Mouse (Mus musculus) gastrocnemius, postnatal 36 days (tissue): Measurements from ENCODE around the gene Serpinb1b. TPM values are rescaled to one million over a fixed set of nuclear protein-coding genes. Genes with fewer than 3 reads are reported as not detected.
"Not testable (repeated sequence)": the region's sequence is repeated elsewhere in the genome, so short reads cannot be mapped to it uniquely, and the experiment has no call there.

Experiments used
- DNase-seq, 2 experiments: peaks; one replicate each; pipeline ENCODE4 v3.0.0; 2022
- intact Hi-C: fragments of 180-260 bp; cut with DNase I; formaldehyde crosslinking; loops from one replicate; pipeline ENCODE4 v1.15.1; 2025
- long read RNA-seq, 2 experiments: library from polyadenylated mRNA; stranded (forward); transcript quantifications; one replicate each; pipeline ENCODE4 v2.0.0; 2021
- total RNA-seq, 2 experiments: library from RNA; stranded (reverse); gene quantifications; 2 replicates each; pipeline ENCODE4 v1.2.3; 2021

Gene Serpinb1b
- not detected for total RNA-seq
- long read RNA-seq, experiment 1, result 0 reads
- long read RNA-seq, experiment 2, result 0 reads

DNA sequence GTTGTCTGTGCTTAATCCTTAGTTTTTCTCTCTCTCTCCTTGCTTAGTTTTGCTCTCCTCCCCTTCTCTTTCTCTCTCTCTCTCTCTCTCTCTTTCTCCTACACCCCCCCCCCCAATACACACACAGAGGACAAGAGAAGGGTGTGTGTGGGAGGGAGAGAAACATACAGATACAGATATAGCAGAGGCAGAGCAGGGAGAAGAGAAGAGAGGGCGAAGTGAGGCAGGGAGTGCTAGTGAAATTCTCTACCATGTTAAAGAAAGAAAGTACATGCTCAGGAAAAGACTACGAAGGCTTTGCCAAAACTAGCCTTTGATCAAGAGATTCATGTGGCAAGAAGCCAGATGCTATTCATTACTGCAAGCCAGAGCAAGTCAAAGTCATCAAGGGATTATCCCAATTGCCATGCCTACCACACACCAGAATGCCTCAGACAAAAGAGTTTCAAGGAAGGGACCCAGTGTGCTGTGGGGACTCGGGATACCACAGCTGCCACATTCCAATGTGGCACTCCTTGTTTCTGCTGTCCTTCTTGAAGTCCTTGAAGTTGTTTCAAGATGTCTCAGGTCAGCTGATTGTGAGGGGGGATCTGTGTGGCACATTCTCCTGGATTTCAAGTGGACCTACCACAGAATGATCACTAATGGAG, at the start of gene Serpinb1b:
Gene Serpinb1b (plus strand): TSS at position 520 of the 650 bp plus-strand sequence.
- intact Hi-C loops, result loop anchor here (5.0 kb wide), 1 partner anchor 111 kb away; the partner anchor contains the start of gene Serpinb6b
- no peak for DNase-seq

DNA sequence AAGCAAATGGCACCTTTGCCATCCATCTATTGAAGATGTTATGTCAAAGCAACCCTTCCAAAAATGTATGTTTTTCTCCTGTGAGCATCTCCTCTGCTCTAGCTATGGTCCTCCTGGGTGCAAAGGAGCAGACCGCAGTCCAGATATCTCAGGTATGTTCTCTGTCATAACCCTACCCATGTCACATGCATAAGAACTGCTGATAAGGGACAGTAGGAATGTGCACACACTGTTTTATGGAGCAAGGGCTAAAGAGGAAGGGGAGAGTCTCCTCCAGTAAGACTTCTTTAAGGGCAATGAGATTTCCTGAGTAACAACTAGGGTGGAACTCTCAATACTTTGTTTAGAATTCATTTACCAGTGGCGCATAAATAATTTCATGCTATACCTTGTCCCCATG, 48.9 kb upstream of the Serpinb1b start:
- intact Hi-C loops, DNase-seq: not testable (repeated sequence)

DNA sequence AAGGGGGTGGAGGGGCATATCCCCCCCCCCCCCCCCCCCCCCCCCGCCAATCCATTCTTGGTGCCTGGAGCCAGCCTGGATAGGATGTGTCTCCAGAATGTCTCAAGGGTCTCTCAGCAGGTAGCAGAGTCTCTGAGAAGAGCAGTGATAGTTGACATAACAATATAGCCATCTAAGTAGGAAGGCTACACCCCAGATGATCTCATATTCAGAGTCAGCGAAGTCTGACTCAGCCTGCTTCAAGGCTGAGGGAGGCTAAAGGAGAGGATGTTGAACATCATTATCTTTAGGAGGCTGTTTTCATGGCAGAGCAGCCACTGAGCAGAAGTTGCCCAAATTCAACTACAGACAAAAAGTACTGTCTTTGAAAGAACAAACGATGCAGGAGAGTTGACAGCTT, 48.1 kb upstream of the Serpinb1b start:
- DNase-seq, result no peak
- intact Hi-C loops, result no loop called here

DNA sequence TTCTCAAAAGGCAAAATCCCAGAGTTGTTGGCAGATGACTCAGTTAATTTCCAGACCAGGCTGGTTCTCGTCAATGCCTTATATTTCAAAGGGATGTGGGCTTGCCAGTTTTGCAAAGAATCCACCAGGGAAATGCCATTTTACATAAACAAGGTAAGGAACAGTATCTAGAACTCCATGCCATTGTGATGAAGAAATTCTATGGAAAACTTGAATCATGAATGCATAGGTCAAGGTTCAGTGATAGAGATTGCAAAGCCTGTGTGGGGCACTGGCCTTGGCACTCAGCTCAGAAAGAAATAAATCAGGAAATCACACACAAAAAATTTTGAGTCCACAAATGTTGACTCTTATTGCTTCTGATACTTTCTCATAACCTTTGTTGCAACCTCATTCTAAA, 42.9 kb upstream of the Serpinb1b start:
- DNase-seq, result no peak

DNA sequence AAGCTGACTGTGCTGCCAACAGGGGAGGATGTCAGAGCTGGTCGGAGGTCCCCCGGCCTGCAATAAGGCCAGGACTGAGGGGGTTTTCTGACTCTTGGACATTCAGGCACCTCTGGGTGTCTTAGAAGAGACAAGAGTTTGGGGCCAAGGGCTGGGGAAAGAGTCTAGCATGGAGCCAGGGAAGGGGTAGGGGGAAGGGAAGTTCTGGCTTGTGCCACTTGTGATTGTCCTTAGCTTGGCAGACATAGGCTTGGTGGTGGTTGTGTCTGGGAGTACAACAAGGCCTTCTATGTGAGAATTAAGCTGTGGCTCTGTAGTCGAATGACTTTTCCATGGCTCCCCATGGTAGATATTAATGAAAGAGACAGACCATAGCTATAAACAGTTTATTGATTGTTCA, 34.8 kb upstream of the Serpinb1b start:
- intact Hi-C loops, result no loop called here
- no peak for DNase-seq

More for the DNA sequence above, 42.9 kb upstream of the Serpinb1b start:
- intact Hi-C loops, result no loop called here

DNA sequence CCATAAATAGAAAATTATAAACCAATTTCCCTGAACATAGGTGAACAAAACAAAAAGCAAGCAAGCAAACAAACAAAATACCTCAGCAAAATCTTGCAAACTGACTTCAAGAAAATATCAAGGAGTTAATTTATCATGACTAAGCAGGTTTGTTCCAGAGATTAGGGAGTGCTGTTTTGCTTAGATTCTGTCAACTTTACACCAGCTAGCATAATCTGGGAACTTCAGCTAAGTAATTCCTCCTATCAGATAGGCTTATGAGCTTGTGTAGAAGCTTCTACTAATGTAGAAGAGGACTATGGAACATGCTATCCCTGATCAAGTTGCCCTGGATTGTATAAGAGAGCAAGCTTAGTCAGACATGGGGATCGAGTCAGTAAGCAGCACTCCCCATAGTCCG, 31.1 kb upstream of the Serpinb1b start:
- no peak for DNase-seq
- intact Hi-C loops, result no loop called here

DNA sequence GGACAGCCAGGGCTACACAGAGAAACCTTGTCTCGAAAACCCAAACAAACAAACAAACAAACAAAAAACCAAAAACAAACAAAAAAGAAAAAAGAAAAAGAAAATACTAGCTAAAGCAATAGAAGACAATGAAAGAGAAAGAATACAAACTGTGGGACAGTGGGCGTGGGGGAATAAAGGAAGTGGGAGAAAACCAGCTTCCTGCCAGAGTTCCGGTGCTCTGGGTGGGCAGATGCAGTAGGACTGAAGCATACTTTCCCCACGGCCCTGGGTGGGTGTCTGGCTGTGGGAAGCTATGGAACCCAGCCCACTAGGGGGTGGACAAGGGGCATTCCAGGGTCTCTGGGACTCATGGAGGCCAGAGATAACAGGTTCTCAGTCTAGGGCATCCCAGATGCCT, 30.2 kb upstream of the Serpinb1b start:
- no peak for DNase-seq
- intact Hi-C loops, result no loop called here

DNA sequence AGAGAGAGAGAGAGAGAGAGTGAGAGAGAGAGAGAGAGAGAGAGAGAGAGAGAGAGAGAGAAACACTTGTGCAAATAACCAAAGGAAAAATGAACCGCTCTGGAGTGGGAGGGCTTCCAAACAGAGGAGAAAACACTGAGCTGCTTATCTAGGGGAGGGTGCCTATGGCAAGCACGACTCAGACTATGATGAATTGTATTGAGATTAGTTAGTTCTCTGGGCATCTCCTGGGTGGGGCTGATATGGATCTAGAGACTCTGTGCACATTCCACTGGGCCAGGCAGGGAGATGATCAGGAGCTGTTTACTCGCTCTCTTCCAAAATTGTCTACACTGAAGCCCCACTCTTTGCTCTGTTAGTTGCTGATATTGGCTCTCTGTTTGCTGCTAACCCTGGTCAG, 26.7 kb upstream of the Serpinb1b start:
- intact Hi-C loops, result no loop called here
- no peak for DNase-seq

DNA sequence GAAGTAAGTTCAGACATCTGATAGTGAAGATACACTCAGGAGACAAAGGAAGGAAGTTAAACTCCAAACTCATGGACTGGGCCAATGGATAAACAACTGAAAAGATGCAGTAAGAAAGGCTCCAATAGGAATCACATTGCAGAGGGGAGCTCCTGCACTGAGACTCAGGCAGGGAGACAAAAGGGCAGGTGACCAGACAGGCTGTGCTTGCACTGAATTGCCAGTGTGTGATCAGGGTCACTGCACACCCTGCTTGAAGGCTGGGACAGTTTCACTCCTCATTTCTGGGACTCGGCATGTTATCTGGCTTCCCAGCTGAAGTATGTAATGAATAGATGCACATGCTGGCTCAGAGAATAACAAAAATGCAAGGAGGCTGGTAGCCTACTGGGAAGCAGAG, 15.3 kb upstream of the Serpinb1b start:
- DNase-seq, result no peak
- intact Hi-C loops, result no loop called here

DNA sequence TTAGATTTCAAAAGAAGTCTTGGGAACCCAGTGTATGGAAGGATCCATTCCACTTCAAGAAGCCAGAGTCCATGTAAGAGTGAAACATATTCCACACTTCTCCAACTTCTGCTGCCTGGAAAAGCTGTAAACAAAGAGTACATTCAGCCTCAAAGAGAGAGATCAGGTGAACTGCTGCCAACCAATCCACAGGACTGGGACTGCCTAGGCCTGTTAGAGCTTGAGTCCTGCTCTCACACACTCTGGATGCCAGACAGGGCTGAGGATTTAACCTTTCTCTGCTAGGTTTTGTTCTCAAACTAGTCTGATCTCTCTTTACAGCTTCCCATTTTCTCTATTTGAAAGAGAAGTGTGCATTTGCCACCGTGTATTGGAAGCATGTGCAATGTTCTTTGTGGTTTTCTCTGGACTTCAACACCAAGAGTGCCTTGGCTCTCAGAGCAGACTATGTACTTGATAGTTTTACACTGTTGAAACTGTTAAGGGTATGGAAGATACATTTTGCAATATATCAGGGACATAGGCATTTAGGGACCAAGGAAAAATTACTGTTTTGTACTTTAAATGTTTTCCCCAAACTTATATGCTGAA, 10.9 kb upstream of the Serpinb1b start:
- intact Hi-C loops, result no loop called here
- no peak for DNase-seq

DNA sequence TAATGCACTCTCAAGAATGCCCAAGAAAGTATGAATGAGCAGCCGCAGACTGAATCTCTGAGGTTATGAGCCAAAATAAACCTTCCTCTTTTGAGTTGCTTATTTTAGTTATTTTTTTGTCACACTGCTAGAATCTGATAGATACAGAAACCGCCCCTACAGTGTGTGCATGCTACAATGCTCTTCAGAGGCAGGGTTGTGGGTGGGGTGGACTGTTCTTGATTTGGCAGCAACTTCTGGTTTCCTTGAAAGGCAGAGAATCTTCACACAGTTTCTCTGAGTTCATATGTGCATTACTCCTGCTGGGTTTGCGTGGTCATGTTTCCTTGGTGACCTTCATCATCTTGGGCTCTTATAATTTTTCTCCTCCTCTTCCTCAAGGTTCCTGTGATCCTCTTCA, 10.2 kb upstream of the Serpinb1b start:
- no peak for DNase-seq
- intact Hi-C loops, result no loop called here

DNA sequence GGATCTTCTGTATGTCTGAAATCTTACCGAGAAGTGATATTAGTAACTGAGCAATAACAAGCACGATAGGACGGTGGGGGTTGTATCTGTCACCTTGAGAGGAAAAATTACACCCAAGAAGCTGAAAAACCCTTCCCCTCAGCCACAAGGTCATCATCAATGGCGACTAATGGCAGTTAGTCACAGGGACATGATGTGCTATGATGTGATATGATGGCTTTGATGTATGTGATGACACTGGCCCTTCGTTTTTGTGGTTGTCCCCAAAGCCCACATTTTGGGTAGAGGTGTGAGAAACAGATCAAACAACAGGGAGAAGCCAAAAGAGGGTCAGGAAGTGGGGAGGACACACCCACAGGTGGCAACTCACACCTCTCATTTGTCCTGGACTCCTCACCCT, 6.6 kb upstream of the Serpinb1b start:
- no peak for DNase-seq
- intact Hi-C loops, result loop anchor here (5.0 kb wide), 1 partner anchor 64 kb away; no protein-coding TSS in a partner anchor

DNA sequence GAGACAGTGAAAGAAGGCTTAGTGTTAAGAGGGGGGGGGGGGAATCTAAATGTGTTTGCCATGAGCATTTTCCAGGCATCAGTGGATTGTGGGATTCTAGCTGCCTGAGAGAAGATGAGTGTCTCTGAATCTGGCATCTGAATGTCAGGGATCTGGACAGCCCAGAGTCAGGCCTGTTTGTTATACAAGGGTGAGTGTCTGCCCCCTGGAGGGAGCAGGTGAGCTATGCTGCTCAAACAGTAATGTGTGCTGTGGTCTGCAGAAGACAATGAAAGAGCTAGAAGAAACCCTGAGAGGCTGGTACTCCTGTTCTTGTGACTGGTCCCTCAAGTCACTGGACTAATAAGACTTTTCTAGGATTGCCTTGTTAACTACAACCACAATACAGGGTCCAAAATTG, 4.3 kb upstream of the Serpinb1b start:
- intact Hi-C loops, result loop anchor here (5.0 kb wide), 1 partner anchor 67 kb away; no protein-coding TSS in a partner anchor
- no peak for DNase-seq

DNA sequence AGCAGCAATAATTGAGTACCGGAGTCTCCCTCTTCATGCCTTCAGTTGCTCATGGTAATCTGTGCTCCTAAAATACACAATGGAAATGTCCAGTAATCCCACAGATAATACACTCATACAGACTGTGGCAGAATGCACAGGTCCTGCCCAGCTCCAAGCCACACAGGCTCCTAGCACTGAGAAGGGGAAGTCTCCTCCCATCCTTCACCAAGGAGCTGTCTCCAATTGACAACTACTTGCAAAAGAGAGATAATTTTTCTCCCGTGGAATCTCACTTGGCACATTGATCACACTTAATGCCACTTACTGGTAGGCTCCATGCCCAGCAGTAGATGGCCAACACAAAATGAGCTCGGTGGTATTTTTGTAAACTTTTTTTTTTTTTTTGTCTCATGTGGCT, 2.1 kb upstream of the Serpinb1b start:
- intact Hi-C loops, result loop anchor here (5.0 kb wide), 1 partner anchor 109 kb away; the partner anchor contains the start of gene Serpinb6b

DNA sequence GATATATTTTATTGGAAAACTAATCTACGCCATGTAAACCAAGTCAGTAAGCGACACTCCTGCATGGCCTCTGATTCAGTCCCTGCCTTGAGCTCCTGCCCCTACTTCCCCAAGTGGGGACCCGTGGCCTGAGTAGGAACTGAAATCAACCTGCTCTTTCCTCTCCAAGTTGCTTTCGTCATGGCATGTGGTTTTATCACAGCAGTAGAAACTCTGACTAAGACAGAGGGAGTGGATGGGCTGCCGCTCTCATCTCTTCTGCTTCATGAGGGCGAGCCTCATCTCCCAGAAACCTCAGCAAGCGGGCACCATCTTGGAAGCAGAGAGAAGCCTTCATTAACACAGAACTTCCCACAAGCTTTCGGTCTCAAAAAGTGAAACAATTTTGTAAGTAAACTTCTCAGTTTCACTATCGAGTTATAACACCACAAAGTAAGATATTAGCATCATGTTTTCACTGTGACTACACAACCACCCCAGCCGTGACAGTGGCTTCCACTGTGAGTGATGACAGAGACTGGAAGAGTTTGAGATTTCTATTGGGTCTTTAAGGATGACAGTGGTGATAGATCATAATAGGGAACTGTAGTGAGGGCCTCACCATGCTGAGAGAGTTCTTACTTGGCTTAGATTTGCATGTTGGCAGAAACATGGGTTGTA, 1.2 kb upstream of the Serpinb1b start:
- no peak for DNase-seq

More for the DNA sequence above, 2.1 kb upstream of the Serpinb1b start:
- no peak for DNase-seq

DNA sequence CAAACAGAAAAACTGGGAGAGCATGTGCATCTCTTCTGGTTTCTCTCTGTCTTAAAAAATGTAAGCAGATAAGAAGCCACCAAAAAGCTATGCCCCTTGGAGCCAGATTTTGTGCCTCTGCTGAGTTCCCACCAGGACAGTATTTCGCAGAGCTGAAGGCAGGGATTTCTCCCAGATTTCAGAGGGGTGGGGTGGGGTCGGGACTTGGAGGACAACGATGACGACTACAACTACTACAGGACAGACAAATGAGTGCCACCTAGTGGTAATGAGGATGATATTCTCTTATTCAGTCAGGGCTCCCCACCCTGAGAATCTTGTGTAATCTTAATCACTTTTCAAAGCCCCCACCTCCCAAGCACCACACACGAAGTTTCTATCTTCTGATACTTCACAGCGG, 1.0 kb downstream of the Serpinb1b start:
- DNase-seq, result no peak
- intact Hi-C loops, result loop anchor here (1.0 to 5.0 kb wide), 2 partner anchors 112 to 176 kb away; partner anchors contain the start of gene Serpinb6b

More for the DNA sequence above, 1.2 kb upstream of the Serpinb1b start:
- intact Hi-C loops, result loop anchor here (5.0 kb wide), 1 partner anchor 110 kb away; the partner anchor contains the start of gene Serpinb6b

DNA sequence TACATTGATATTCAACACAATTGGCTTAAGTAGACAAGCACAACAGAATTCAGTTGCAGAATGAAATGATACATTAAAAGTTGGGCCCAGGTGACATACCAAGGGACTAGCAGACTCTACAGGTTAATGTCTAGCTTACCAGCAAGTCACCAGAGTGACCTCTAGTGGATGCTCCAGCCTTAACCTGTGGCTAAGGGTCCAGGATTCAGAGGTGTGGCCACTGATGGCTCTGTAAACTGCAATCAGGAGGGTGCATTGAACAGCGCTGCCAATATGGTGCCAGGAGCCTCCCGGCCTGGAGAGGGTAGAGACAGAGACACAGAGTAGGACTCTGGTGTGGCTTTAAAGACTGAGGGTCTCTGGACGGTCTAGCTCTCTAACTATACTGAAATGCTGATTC, 2.0 kb downstream of the Serpinb1b start:
- intact Hi-C loops, result no loop called here
- no peak for DNase-seq

DNA sequence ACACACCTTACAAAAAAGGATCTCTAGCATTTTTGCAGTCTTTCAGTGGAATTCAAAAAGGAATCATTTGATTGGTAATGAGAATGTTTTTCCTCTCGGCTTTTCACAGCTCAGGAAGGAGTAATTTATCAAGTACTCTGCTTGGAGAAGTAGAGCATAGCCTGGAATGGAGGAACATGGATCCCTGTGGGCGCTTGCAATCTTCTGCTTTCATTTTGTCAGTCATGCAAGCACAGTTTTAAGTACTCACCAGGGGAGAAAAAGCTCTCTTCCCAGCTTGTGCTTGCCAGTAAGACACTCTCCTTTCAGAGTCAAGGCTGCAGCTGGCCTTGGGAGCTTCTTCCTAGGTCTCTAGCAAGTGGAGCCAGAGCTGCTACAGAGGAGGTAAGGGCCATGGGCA, 5.5 kb downstream of the Serpinb1b start:
- DNase-seq, result no peak
- intact Hi-C loops, result no loop called here

DNA sequence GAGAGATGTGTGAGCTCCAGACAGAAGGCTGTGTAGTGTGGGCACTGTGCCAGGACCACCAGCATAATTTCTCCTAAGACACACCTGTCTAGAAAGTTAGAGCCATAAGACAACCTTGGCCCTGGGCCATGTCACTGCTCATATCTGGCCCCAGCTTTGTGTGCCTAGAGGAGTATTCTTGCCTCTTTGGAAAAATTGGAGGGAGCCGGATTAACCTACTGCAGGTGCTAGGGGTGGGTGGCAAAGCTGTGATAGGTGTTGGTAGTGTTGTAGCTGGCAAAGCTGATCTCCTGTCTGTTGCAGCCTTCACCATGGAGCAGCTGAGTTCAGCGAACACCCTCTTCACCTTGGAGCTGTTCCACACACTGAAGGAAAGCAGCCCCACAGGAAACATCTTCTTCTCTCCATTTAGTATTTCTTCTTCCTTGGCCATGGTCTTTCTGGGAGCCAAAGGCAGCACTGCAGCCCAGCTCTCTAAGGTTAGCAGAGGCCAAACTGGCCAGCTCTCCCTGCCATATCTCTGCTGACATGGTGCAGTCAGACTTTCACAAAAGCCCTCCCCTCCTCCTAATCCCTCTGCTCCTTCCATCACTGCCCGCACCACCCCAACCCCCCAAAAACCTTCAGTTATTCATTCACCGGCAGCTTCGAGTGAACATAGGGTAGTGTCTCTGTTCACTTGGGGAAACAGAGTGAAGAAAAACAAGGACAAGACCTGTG, 6.8 kb downstream of the Serpinb1b start:
- intact Hi-C loops, result no loop called here
- no peak for DNase-seq

DNA sequence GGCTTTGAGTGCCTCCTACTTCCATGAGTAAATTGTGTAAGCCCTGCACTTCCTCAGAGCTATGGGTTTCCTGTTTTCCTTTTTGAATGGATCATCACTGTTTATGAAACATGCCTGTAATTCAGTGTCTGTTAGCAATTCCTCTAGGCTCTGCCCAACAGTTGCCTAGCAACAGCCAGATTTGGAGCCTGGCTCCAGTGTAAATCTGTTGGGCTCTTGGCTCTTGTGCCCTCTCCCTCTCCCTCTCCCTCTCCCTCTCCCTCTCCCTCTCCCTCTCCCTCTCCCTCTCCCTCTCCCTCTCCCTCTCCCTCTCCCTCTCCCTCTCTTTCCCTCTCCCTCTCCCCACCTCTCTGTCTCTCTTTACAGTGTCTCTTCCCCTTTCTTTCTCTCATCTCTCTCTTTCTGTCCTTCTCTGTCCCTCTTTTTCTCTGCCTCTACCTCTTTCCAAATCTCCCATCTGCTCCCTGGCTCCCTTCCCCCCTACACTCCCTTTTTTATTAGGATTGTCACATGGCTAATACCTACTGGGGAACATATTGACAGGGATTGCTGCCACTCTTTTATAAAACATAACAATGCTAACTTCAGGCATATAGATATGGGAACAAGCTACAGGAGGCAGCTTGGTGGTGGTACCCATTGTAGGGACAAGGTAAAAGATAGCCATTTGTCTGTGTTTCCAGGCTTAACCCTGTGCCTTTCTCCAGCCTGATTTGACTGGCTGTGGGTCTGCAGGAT, 7.5 kb downstream of the Serpinb1b start:
- DNase-seq, result peak in 1 of 2 experiments; percentile 18
- intact Hi-C loops, result no loop called here
